Mouse (Mus musculus) heart, postnatal 0 days (tissue): ENCODE measurements around the gene Acd. TPM values are rescaled to one million over a fixed set of nuclear protein-coding genes. Genes with fewer than 3 reads are reported as not detected.

ENCODE experiments used
- ATAC-seq: fragments of 200-750 bp; cut with Nextera tagmentation; 2 replicates; pipeline ENCODE4 v1.8.0; 2017; ENCODE audit warnings: low read depth, moderate number of reproducible peaks, moderate library complexity; ENCODE audit not compliant: insufficient read depth
- DNase-seq: peaks from one replicate; pipeline ENCODE4 v3.0.0-alpha.2; 2016; ENCODE audit warnings: low spot score
- H3K27ac ChIP-seq: fragments of 300-500 bp; sonication (generic); 2 replicates; pipeline ENCODE4 v1.5.1; 2014; ENCODE audit warnings: low read depth, mild to moderate bottlenecking
- H3K27me3 ChIP-seq: fragments of 300-500 bp; sonication (generic); 2 replicates; pipeline ENCODE4 v1.6.1; 2014; ENCODE audit warnings: low read length, mixed read lengths; ENCODE audit not compliant: control insufficient read depth, insufficient read depth
- H3K36me3 ChIP-seq: fragments of 300-500 bp; sonication (generic); replicated peaks from 2 replicates; pipeline ENCODE4 v1.6.1; 2014; ENCODE audit warnings: low read length, mixed read lengths; ENCODE audit not compliant: control insufficient read depth, insufficient read depth
- H3K4me1 ChIP-seq: fragments of 300-500 bp; sonication (generic); 2 replicates; pipeline ENCODE4 v1.6.1; 2014; ENCODE audit warnings: antibody characterized with exemption; ENCODE audit not compliant: control insufficient read depth, insufficient read depth
- H3K4me2 ChIP-seq: fragments of 300-500 bp; sonication (generic); 2 replicates; pipeline ENCODE4 v1.6.1; 2014; ENCODE audit warnings: low read depth, mild to moderate bottlenecking, low read length, moderate library complexity
- H3K4me3 ChIP-seq: fragments of 300-500 bp; sonication (generic); 2 replicates; pipeline ENCODE4 v1.5.1; 2014; ENCODE audit warnings: low read depth, low read length
- H3K9ac ChIP-seq: fragments of 300-500 bp; sonication (generic); replicated peaks from 2 replicates; pipeline ENCODE4 v1.6.1; 2014; ENCODE audit warnings: low read depth, low read length, mixed read lengths
- H3K9me3 ChIP-seq: fragments of 300-500 bp; sonication (generic); replicated peaks from 2 replicates; pipeline ENCODE4 v1.6.1; 2016; ENCODE audit warnings: low read length; ENCODE audit not compliant: control insufficient read depth
- CTCF ChIP-seq: IDR thresholded peaks from 2 replicates; pipeline ENCODE4 v1.5.1; 2016; ENCODE audit warnings: antibody characterized with exemption, control low read depth, low read depth
- EP300 ChIP-seq: IDR thresholded peaks from 2 replicates; pipeline ENCODE4 v1.6.1; 2016; ENCODE audit warnings: antibody characterized with exemption, low read depth
- WGBS: fragments of 180-500 bp; shearing (Covaris S2); extraction: QIAGEN DNeasy Blood & Tissue Kit; methylation state at CpG from one replicate; pipeline ENCODE4 v1.1.7; 2014; 5-methylcytosine and 5-hydroxymethylcytosine counted together
- polyA plus RNA-seq: library from polyadenylated mRNA; unstranded; fragments of >200 nt; fragmentation: Nextera tagmentation; extraction: Ambion mirVana; gene quantifications from 2 replicates; pipeline ENCODE4 v1.2.1, GENCODE M21; 2015
- total RNA-seq: library from RNA; depleted of rRNA; stranded (reverse); fragments of >200 nt; gene quantifications from 2 replicates; pipeline ENCODE4 v1.2.3, GENCODE M21; 2014; ENCODE audit warnings: low replicate concordance

Gene Acd
- total and polyA plus RNA-seq, 2 experiments from 2014 or later: 12.8 to 32.1 TPM

DNA sequence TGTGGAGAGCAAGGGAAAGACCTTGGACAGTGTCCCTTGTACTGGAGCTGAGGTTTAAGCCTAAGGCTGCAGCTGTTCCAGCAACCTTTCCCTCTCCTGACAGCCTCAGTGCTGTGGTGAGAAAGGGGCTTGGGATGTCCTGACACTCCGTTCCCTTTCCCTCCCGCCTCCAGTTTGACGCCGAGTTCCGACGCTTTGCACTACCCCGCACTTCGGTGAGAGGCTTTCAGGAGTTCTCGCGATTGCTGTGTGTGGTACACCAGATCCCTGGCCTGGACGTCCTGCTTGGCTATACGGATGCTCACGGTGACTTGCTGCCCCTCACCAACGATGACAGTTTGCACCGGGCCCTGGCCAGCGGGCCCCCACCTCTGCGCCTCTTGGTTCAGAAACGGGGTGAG, 1.1 kb upstream of the Acd start:
- Histone ChIP-seq H3K4me1 (peaks cover 12% of the 10 kb centered on the region; the same call in 1 of the 2 replicates), H3K4me2 (peak overlapping the region; percentile 87), H3K9ac (no peak overlapping the region), H3K9me3 (no peaks in the 10 kb centered on the region), H3K27me3 (no peaks in the 10 kb centered on the region), H3K27ac (peak overlapping the region; percentile 33; the same call in 1 of the 2 replicates), H3K4me3 (peak overlapping the region; percentile 79), H3K36me3 (peaks cover 20% of the 10 kb centered on the region)
- no peak for ATAC-seq
- DNase-seq: no peak
- 41% methylated on average over 18 of the region's 18 CpGs for WGBS
- TF ChIP-seq CTCF (no peak), EP300 (no peak)

- H3K36me3 ChIP-seq: peaks cover 24% of the 10 kb centered on the region
- no peaks in the 10 kb centered on the region for H3K9me3 ChIP-seq
- ATAC-seq (peak; percentile 35), DNase-seq (peak; percentile 34)
- 0 out of 2 replicates have a peak, but pooled peaks cover 1% of the 10 kb centered on the region for H3K27me3 ChIP-seq
- H3K4me2 ChIP-seq: peak overlapping the region; percentile 87
- TF ChIP-seq CTCF: no peak
- TF ChIP-seq EP300: no peak
- under 1% methylated on average over 21 of the region's 21 CpGs for WGBS
- H3K27ac ChIP-seq: peak overlapping the region; percentile 86
- peak overlapping the region; percentile 79 for H3K4me3 ChIP-seq
- H3K9ac ChIP-seq: peak overlapping the region; percentile 67
- H3K4me1 ChIP-seq: peaks cover 7% of the 10 kb centered on the region; the same call in 1 of the 2 replicates
Measured at GRCm38 (mm10) chr8:105700566-105700965, 336 bp downstream of the Acd start.

- ATAC-seq (no peak), DNase-seq (no peak)
- H3K9ac ChIP-seq: peak overlapping the region; percentile 67; the same call in 1 of the 2 replicates
- TF ChIP-seq CTCF (no peak), EP300 (no peak)
- H3K36me3 ChIP-seq: peaks cover 24% of the 10 kb centered on the region
- H3K4me2 ChIP-seq: peak overlapping the region; percentile 87
- no peak overlapping the region for H3K27ac ChIP-seq
- H3K4me3 ChIP-seq: no peak overlapping the region
- 89% methylated on average over 11 of the region's 11 CpGs for WGBS
- H3K9me3 ChIP-seq: no peaks in the 10 kb centered on the region
- H3K27me3 ChIP-seq: peaks cover 8% of the 10 kb centered on the region; the same call in 1 of the 2 replicates
- H3K4me1 ChIP-seq: peaks cover 7% of the 10 kb centered on the region; the same call in 1 of the 2 replicates
Measured at GRCm38 (mm10) chr8:105699488-105700215, 1.2 kb downstream of the Acd start.

GRCm38 (mm10) chr8:105698734-105699133, 2.2 kb downstream of the Acd start:
- Histone ChIP-seq H3K36me3 (peaks cover 24% of the 10 kb centered on the region), H3K9ac (no peak overlapping the region), H3K4me1 (peaks cover 12% of the 10 kb centered on the region), H3K9me3 (no peaks in the 10 kb centered on the region), H3K27me3 (peaks cover 15% of the 10 kb centered on the region; the same call in 1 of the 2 replicates), H3K4me2 (no peak overlapping the region), H3K27ac (no peak overlapping the region), H3K4me3 (no peak overlapping the region)
- DNase-seq (no peak), ATAC-seq (no peak)
- WGBS: 89% methylated on average over 5 of the region's 5 CpGs
- TF ChIP-seq EP300: no peak
- no peak for TF ChIP-seq CTCF

- Histone ChIP-seq H3K9ac (no peak overlapping the region), H3K4me2 (no peak overlapping the region), H3K9me3 (0 out of 2 replicates have a peak, but pooled peaks cover 6% of the 10 kb centered on the region), H3K27me3 (peaks cover 15% of the 10 kb centered on the region; the same call in 1 of the 2 replicates), H3K4me1 (peaks cover 13% of the 10 kb centered on the region), H3K27ac (no peak overlapping the region), H3K36me3 (peaks cover 24% of the 10 kb centered on the region), H3K4me3 (no peak overlapping the region)
- WGBS: 90% methylated on average over 17 of the region's 17 CpGs
- ATAC-seq (no peak), DNase-seq (no peak)
- no peak for TF ChIP-seq EP300
- no peak for TF ChIP-seq CTCF
Measured at GRCm38 (mm10) chr8:105697196-105697780, 3.6 kb downstream of the Acd start.
